Mouse (Mus musculus) right cerebral cortex, adult 18-20 months (tissue): ENCODE data around the gene Xntrpc.

ENCODE experiments used
- DNase-seq: peaks from one replicate; pipeline ENCODE4 v3.0.0; 2022; ENCODE audit warnings: mixed read lengths

The Xntrpc gene

GRCm38 (mm10) chr7:102082816-102083215 is 17.3 kb downstream of the Xntrpc start, which contains the start of gene Trpc2:
TSS of gene Trpc2 (plus strand) at chr7:102083116.
- no peak for DNase-seq

GRCm38 (mm10) chr7:102084041-102084696 is 18.7 kb downstream of the Xntrpc start:
- no peak for DNase-seq

GRCm38 (mm10) chr7:102087336-102087735 is 21.8 kb downstream of the Xntrpc start:
- peak; percentile 32 for DNase-seq

- no peak for DNase-seq
Measured at GRCm38 (mm10) chr7:102099760-102100661, 34.5 kb downstream of the Xntrpc start.

- no peak for DNase-seq
Measured at GRCm38 (mm10) chr7:102100868-102101267, 35.4 kb downstream of the Xntrpc start.

- DNase-seq, result no peak
Measured at GRCm38 (mm10) chr7:102101487-102101886, 36.0 kb downstream of the Xntrpc start, which contains the start of gene Art1. TSS of gene Art1 (plus strand) at chr7:102101743.

- DNase-seq, result no peak
Measured at GRCm38 (mm10) chr7:102102241-102102640, 36.7 kb downstream of the Xntrpc start.

GRCm38 (mm10) chr7:102102696-102103095 is 37.2 kb downstream of the Xntrpc start:
- DNase-seq, result no peak

- DNase-seq, result no peak
Measured at GRCm38 (mm10) chr7:102103555-102103954, 38.0 kb downstream of the Xntrpc start.

GRCm38 (mm10) chr7:102104126-102104525 is 38.6 kb downstream of the Xntrpc start:
- DNase-seq, result no peak

GRCm38 (mm10) chr7:102106700-102107141 is 41.2 kb downstream of the Xntrpc start:
- no peak for DNase-seq

- DNase-seq, result no peak
Measured at GRCm38 (mm10) chr7:102108206-102108605, 42.7 kb downstream of the Xntrpc start.

- DNase-seq, result no peak
Measured at GRCm38 (mm10) chr7:102109171-102109570, 43.7 kb downstream of the Xntrpc start, which contains the start of gene Art5. TSS of gene Art5 (minus strand) at chr7:102109489.

- DNase-seq, result no peak
Measured at GRCm38 (mm10) chr7:102109746-102110145, 44.2 kb downstream of the Xntrpc start.

GRCm38 (mm10) chr7:102113151-102113729 is 47.7 kb downstream of the Xntrpc start:
- no peak for DNase-seq

GRCm38 (mm10) chr7:102116579-102117331 is 51.2 kb downstream of the Xntrpc start, which contains the start of gene Chrna10:
TSS of gene Chrna10 (minus strand) at chr7:102116828.
- DNase-seq, result no peak

GRCm38 (mm10) chr7:102117382-102117781 is 51.9 kb downstream of the Xntrpc start:
- DNase-seq, result no peak

- DNase-seq, result no peak
Measured at GRCm38 (mm10) chr7:102120326-102120725, 54.8 kb downstream of the Xntrpc start.

GRCm38 (mm10) chr7:102132395-102132794 is 66.9 kb downstream of the Xntrpc start:
- no peak for DNase-seq

- DNase-seq, result no peak
Measured at GRCm38 (mm10) chr7:102137464-102137863, 72.0 kb downstream of the Xntrpc start.

- DNase-seq, result no peak
Measured at GRCm38 (mm10) chr7:102137898-102138297, 72.4 kb downstream of the Xntrpc start.
